8 mouse cellular contexts compared by ENCODE assay signal in the genomic region with DNA sequence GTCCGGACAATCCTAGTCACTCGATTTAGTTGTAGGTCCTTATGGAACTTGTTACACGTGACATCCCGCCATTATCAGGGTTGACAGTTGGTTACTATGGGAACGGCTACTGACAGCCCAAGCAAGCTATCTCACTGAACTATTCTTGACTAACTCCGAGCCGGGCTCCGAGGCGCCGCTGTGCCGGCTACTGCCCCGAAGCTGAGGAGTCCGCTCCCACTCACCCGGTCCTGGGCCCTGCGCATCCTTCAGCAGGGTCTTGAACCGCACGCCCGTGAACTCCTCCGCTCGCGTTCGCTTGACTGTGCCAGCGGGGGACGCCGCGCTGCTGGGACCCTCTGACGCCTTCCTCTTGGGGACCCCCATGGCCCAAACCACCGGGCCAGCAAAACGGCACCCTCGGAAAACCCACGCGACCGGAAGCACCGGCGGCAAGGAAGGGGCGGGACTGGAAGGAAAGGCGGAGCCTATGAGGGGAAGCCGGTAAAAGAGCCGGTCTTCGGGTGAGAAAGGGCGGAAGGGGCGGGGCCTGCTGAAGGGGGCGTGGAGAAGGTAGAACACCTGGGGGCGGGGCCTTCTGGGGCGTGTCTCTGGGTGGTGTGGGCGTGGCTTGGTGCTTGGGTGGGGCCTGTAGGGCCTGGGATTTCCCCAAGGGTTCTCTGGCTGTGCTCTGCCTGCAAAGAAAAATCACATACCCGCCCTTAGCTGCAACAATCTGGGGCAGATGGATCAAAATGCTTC. TPM values are rescaled to one million over a fixed set of nuclear protein-coding genes. Genes with fewer than 3 reads are reported as not detected.
A peak's percentile ranks its signal among the peaks of the same experiment; 100 is the strongest.
DNase-seq lines count a peak whose midpoint lies in the region; ATAC-seq and TF ChIP-seq lines count a peak whose summit lies in the region.

Urb1 (minus strand) TSS at position 439 of the 741 bp plus-strand sequence.

- ATAC-seq in heart, embryonic 12.5 days (ENCODE audit: insufficient number of reproducible peaks, low FRiP score): peak; percentile 97
- ATAC-seq in kidney, postnatal 0 days (replicated peaks; ENCODE audit: low FRiP score, low read depth): peak; percentile 96
- peak; percentile 93 for ATAC-seq in liver, embryonic 11.5 days (replicated peaks; ENCODE audit: low FRiP score)
- peak; percentile 96 for ATAC-seq in stomach, embryonic 14.5 days (ENCODE audit: insufficient number of reproducible peaks, insufficient read depth, low FRiP score, low read depth)

- H3K9ac ChIP-seq in heart, embryonic 12.5 days: peak within 1 kb of the TSS; percentile 66; the same call in 1 of the 2 replicates
- H3K9ac ChIP-seq in kidney, postnatal 0 days (ENCODE audit: low read depth, low read length): peak within 1 kb of the TSS; percentile 49
- H3K9ac ChIP-seq in liver, embryonic 11.5 days (ENCODE audit: low read depth, low read length): peak within 1 kb of the TSS; percentile 74
- peak within 1 kb of the TSS; percentile 25; the same call in 1 of the 2 replicates for H3K9ac ChIP-seq in stomach, embryonic 14.5 days (replicated peaks; ENCODE audit: low read depth, low read length)

- H3K27ac ChIP-seq in heart, embryonic 12.5 days (ENCODE audit: poor library complexity, severe bottlenecking): peak within 1 kb of the TSS; percentile 70
- H3K27ac ChIP-seq in kidney, postnatal 0 days: peak within 1 kb of the TSS; percentile 62
- H3K27ac ChIP-seq in liver, embryonic 11.5 days (ENCODE audit: low read depth, low read length): peak within 1 kb of the TSS; percentile 82
- H3K27ac ChIP-seq in stomach, embryonic 14.5 days (ENCODE audit: low read length): peak within 1 kb of the TSS; percentile 56

- WGBS in heart, embryonic 12.5 days: under 1% methylated on average over 47 of the region's 47 CpGs
- under 1% methylated on average over 47 of the region's 47 CpGs for WGBS in kidney, postnatal 0 days
- whole genome bisulfite sequencing in liver, embryonic 11.5 days: under 1% methylated on average over 47 of the region's 47 CpGs
- under 1% methylated on average over 47 of the region's 47 CpGs for WGBS in stomach, embryonic 14.5 days

- peak; percentile 14; the same call in 1 of the 2 replicates for TF ChIP-seq POLR2A in brain, embryonic 14.5 days (IDR thresholded peaks at IDR 0.05; ENCODE audit: borderline replicate concordance, extremely low read depth, insufficient read depth, insufficient read length, poor library complexity, severe bottlenecking)

- peak within 1 kb of the TSS; percentile 92 for H3ac ChIP-seq in C2C12 (ENCODE audit: control insufficient read depth, insufficient read length, low read depth)

- H3K36me3 ChIP-seq in C2C12 (ENCODE audit: control insufficient read depth, insufficient read depth): peaks cover 11% of the 10 kb centered on the region
- peaks cover 24% of the 10 kb centered on the region for H3K36me3 ChIP-seq in erythroblast, embryonic 14.5 days (ENCODE audit: control insufficient read depth)
- peaks cover 3% of the 10 kb centered on the region for H3K36me3 ChIP-seq in heart, embryonic 12.5 days
- no peaks in the 10 kb centered on the region; the same call in 1 of the 2 replicates for H3K36me3 ChIP-seq in kidney, postnatal 0 days (ENCODE audit: insufficient read depth, low read length)
- peaks cover 3% of the 10 kb centered on the region; the same call in 1 of the 2 replicates for H3K36me3 ChIP-seq in liver, embryonic 11.5 days (ENCODE audit: control insufficient read depth, insufficient read depth, low read length)
- H3K36me3 ChIP-seq in stomach, embryonic 14.5 days (ENCODE audit: control insufficient read depth, insufficient read depth, low read length): no peaks in the 10 kb centered on the region

- H3K27me3 ChIP-seq in C2C12 (ENCODE audit: control insufficient read depth, insufficient read depth, insufficient read length): no peaks in the 10 kb centered on the region
- peaks cover 22% of the 10 kb centered on the region for H3K27me3 ChIP-seq in erythroblast, embryonic 14.5 days (ENCODE audit: control insufficient read depth)
- H3K27me3 ChIP-seq in heart, embryonic 12.5 days (replicated peaks): no peaks in the 10 kb centered on the region
- no peaks in the 10 kb centered on the region for H3K27me3 ChIP-seq in kidney, postnatal 0 days (ENCODE audit: insufficient read depth, low read length)
- no peaks in the 10 kb centered on the region for H3K27me3 ChIP-seq in liver, embryonic 11.5 days (replicated peaks; ENCODE audit: control insufficient read depth, insufficient read depth, low read length)
- H3K27me3 ChIP-seq in stomach, embryonic 14.5 days (ENCODE audit: control insufficient read depth, insufficient read depth, low read length): no peaks in the 10 kb centered on the region

- H3K4me1 ChIP-seq in erythroblast, embryonic 14.5 days (ENCODE audit: control insufficient read depth): peaks cover 52% of the 10 kb centered on the region
- peaks cover 21% of the 10 kb centered on the region for H3K4me1 ChIP-seq in heart, embryonic 12.5 days (replicated peaks)
- 0 out of 2 replicates have a peak, but pooled peaks cover 4% of the 10 kb centered on the region for H3K4me1 ChIP-seq in kidney, postnatal 0 days (replicated peaks; ENCODE audit: insufficient read depth, low read length)
- H3K4me1 ChIP-seq in liver, embryonic 11.5 days (replicated peaks; ENCODE audit: control insufficient read depth, insufficient read depth, low read length): peaks cover 8% of the 10 kb centered on the region
- peaks cover 10% of the 10 kb centered on the region for H3K4me1 ChIP-seq in stomach, embryonic 14.5 days (ENCODE audit: control insufficient read depth, insufficient read depth, low read length)

- peak; percentile 98 for DNase-seq in brain, embryonic 14.5 days (ENCODE audit: low read depth)
- DNase-seq in kidney, postnatal 0 days (ENCODE audit: low spot score): peak; percentile 98
- DNase-seq in liver, embryonic 11.5 days (ENCODE audit: low spot score): peak; percentile 99
- DNase-seq in naive thymus-derived CD4-positive, alpha-beta T cell, adult 2 months (ENCODE audit: low read depth): peak; percentile 98

- H3K9me3 ChIP-seq in erythroblast, embryonic 14.5 days (ENCODE audit: control insufficient read depth, low read length): no peaks in the 10 kb centered on the region
- no peaks in the 10 kb centered on the region for H3K9me3 ChIP-seq in heart, embryonic 12.5 days (replicated peaks)
- no peaks in the 10 kb centered on the region for H3K9me3 ChIP-seq in kidney, postnatal 0 days (replicated peaks; ENCODE audit: low read length)
- no peaks in the 10 kb centered on the region for H3K9me3 ChIP-seq in liver, embryonic 11.5 days (ENCODE audit: control insufficient read depth, low read length)
- H3K9me3 ChIP-seq in stomach, embryonic 14.5 days (ENCODE audit: control insufficient read depth, low read depth, low read length): no peaks in the 10 kb centered on the region

- peaks cover 39% of the 10 kb centered on the region for H3K79me2 ChIP-seq in C2C12 (ENCODE audit: control insufficient read depth, insufficient read depth)

- H3K4me2 ChIP-seq in heart, embryonic 12.5 days: peak within 1 kb of the TSS; percentile 70
- peak within 1 kb of the TSS; percentile 81 for H3K4me2 ChIP-seq in kidney, postnatal 0 days (ENCODE audit: low read length)
- peak within 1 kb of the TSS; percentile 83 for H3K4me2 ChIP-seq in liver, embryonic 11.5 days
- peak within 1 kb of the TSS; percentile 74 for H3K4me2 ChIP-seq in stomach, embryonic 14.5 days (replicated peaks; ENCODE audit: low read depth, low read length)

- no peak for TF ChIP-seq CTCF in C2C12 (IDR thresholded peaks at IDR 0.05; ENCODE audit: control insufficient read depth, insufficient read depth, insufficient read length)
- no peak for TF ChIP-seq CTCF in brain, embryonic 14.5 days (IDR thresholded peaks at IDR 0.05; ENCODE audit: borderline replicate concordance, extremely low read depth, insufficient read depth, insufficient read length)
- TF ChIP-seq CTCF in kidney, postnatal 0 days (IDR thresholded peaks at IDR 0.05; ENCODE audit: low read depth): no peak

- H3K4me3 ChIP-seq in C2C12 (ENCODE audit: insufficient read depth, poor library complexity, severe bottlenecking): peak within 1 kb of the TSS; percentile 91
- peak within 1 kb of the TSS; percentile 91 for H3K4me3 ChIP-seq in erythroblast, embryonic 14.5 days (replicated peaks)
- peak within 1 kb of the TSS; percentile 63 for H3K4me3 ChIP-seq in heart, embryonic 12.5 days
- peak within 1 kb of the TSS; percentile 82 for H3K4me3 ChIP-seq in kidney, postnatal 0 days (replicated peaks; ENCODE audit: low read depth, low read length)
- H3K4me3 ChIP-seq in liver, embryonic 11.5 days (ENCODE audit: low read depth, low read length): peak within 1 kb of the TSS; percentile 93
- peak within 1 kb of the TSS; percentile 74 for H3K4me3 ChIP-seq in stomach, embryonic 14.5 days (ENCODE audit: low read depth, low read length)

- H3K79me3 ChIP-seq in C2C12 (ENCODE audit: low read depth): peaks cover 26% of the 10 kb centered on the region

TF ChIP-seq in C2C12, 6 proteins besides CTCF, POLR2A, EP300 and RAD21:
- TF ChIP-seq MYOG (IDR thresholded peaks at IDR 0.05; ENCODE audit: control insufficient read depth, extremely low read depth, insufficient read length): no peak
- no peak for TF ChIP-seq FOSL1 (IDR thresholded peaks at IDR 0.05; ENCODE audit: insufficient read depth, low read length, poor library complexity, severe bottlenecking)
- TF ChIP-seq MAX (IDR thresholded peaks at IDR 0.05): peak; percentile 7
- no peak for TF ChIP-seq MYOD1 (IDR thresholded peaks at IDR 0.05; ENCODE audit: control insufficient read depth, insufficient read length, low read depth)
- TF ChIP-seq CEBPB (IDR thresholded peaks at IDR 0.05; ENCODE audit: low read depth): no peak
- peak; percentile 25 for TF ChIP-seq USF1 (IDR thresholded peaks at IDR 0.05; ENCODE audit: low read depth)

RNA-seq across cellular contexts. Expression of gene Urb1, which starts in this region (rescaled TPM):
- polyA plus RNA-seq in C2C12 (2012; fragmentation: generic; extraction: Trizol): 7.5 TPM
- 8.0 and 9.6 TPM in 2 replicates for polyA plus RNA-seq in brain, embryonic 14.5 days (2012; rRNA removed)
- 0.09 and 0.12 TPM in 2 replicates for polyA plus RNA-seq in erythroblast, embryonic 14.5 days (2012)
- polyA plus RNA-seq in heart, embryonic 12.5 days (2016; fragmentation: Nextera tagmentation; extraction: Ambion mirVana): 8.4 and 9.2 TPM in 2 replicates
- 4.2 and 5.1 TPM in 2 replicates for polyA plus RNA-seq in kidney, postnatal 0 days (2015; fragmentation: Nextera tagmentation; extraction: Ambion mirVana)
- polyA plus RNA-seq in liver, embryonic 11.5 days (2014; fragmentation: Nextera tagmentation; extraction: Ambion mirVana): 17.0 and 17.7 TPM in 2 replicates
- polyA plus RNA-seq in stomach, embryonic 14.5 days (2014; fragmentation: Nextera tagmentation; extraction: Ambion mirVana): 9.9 and 13.8 TPM in 2 replicates

Comparison
In these comparisons a context has a peak if more than half of its experiments do, and no peak if none do; other contexts are left out.
1. Peak in every context shown above with its lines: DNase-seq, ATAC-seq, H3K4me3 ChIP-seq and H3K27ac ChIP-seq.